In genomic region chr12:30912048-30912381, GRCm38 (mm10) we compare ENCODE assay signal across 8 mouse cellular contexts. TPM values are rescaled to one million over a fixed set of nuclear protein-coding genes. Genes with fewer than 3 reads are reported as not detected.
A peak's percentile ranks its signal among the peaks of the same experiment; 100 is the strongest.
DNase-seq lines count a peak whose midpoint lies in the region; ATAC-seq and TF ChIP-seq lines count a peak whose summit lies in the region.

No protein-coding gene starts in this region.

- 0% methylated on average over 19 of the region's 19 CpGs for WGBS in heart, adult 2 months
- WGBS in limb, embryonic 13.5 days: under 1% methylated on average over 19 of the region's 19 CpGs
- under 1% methylated on average over 19 of the region's 19 CpGs for WGBS in midbrain, embryonic 11.5 days

- intact Hi-C loops in heart, adult 2 months (cut with DNase I): loop anchor here (10.0 kb wide), 1 partner anchor 443 kb away; the partner anchor contains the start of gene Dld
- intact Hi-C loops in gastrocnemius, adult 2 months (cut with DNase I): no loop called here

- no peak for TF ChIP-seq EP300 in heart, adult 2 months (IDR thresholded peaks at IDR 0.05; ENCODE audit: insufficient read depth, low read depth, low read length)

- H3K27me3 ChIP-seq in heart, adult 2 months (ENCODE audit: control insufficient read depth, insufficient read depth, low read length): no peaks in the 10 kb centered on the region
- no peaks in the 10 kb centered on the region for H3K27me3 ChIP-seq in limb, embryonic 13.5 days
- no peaks in the 10 kb centered on the region for H3K27me3 ChIP-seq in midbrain, embryonic 11.5 days (ENCODE audit: control insufficient read depth, insufficient read depth, low read length)

- ATAC-seq in limb, embryonic 13.5 days (ENCODE audit: low FRiP score, low read depth): peak; percentile 62; the same call in 1 of the 2 replicates
- no peak; the same call in 1 of the 2 replicates for ATAC-seq in midbrain, embryonic 11.5 days (ENCODE audit: low FRiP score)

- no peaks in the 10 kb centered on the region; the same call in 1 of the 2 replicates for H3K36me3 ChIP-seq in heart, adult 2 months (ENCODE audit: control insufficient read depth, insufficient read depth, low read length)
- peaks cover 7% of the 10 kb centered on the region; the same call in 1 of the 2 replicates for H3K36me3 ChIP-seq in limb, embryonic 13.5 days
- H3K36me3 ChIP-seq in midbrain, embryonic 11.5 days (ENCODE audit: control insufficient read depth, insufficient read depth, low read length): no peaks in the 10 kb centered on the region

- peak overlapping the region; percentile 80 for H3K9ac ChIP-seq in heart, adult 2 months (ENCODE audit: low read depth, low read length)
- peak overlapping the region; percentile 85 for H3K9ac ChIP-seq in limb, embryonic 13.5 days
- H3K9ac ChIP-seq in midbrain, embryonic 11.5 days (ENCODE audit: low read length): peak overlapping the region; percentile 86

- H3K27ac ChIP-seq in heart, adult 2 months: peak overlapping the region; percentile 69
- H3K27ac ChIP-seq in gastrocnemius, adult 2 months: peak overlapping the region; percentile 90
- H3K27ac ChIP-seq in limb, embryonic 13.5 days: no peak overlapping the region
- H3K27ac ChIP-seq in midbrain, embryonic 11.5 days (ENCODE audit: low read depth, low read length): no peak overlapping the region

- H3K79me2 ChIP-seq in heart, adult 2 months (replicated peaks; ENCODE audit: control insufficient read depth, insufficient read depth, low read length): no peaks in the 10 kb centered on the region

- TF ChIP-seq POLR2A in heart, adult 2 months (IDR thresholded peaks at IDR 0.05; ENCODE audit: insufficient read depth, low read depth, low read length): no peak

- peak overlapping the region; percentile 96 for H3K4me3 ChIP-seq in heart, adult 2 months
- H3K4me3 ChIP-seq in gastrocnemius, adult 2 months: peak overlapping the region; percentile 90
- H3K4me3 ChIP-seq in limb, embryonic 13.5 days: peak overlapping the region; percentile 69
- H3K4me3 ChIP-seq in midbrain, embryonic 11.5 days (ENCODE audit: low read depth, low read length): peak overlapping the region; percentile 49

- peaks cover 1% of the 10 kb centered on the region; the same call in 1 of the 2 replicates for H3K4me1 ChIP-seq in heart, adult 2 months (ENCODE audit: control insufficient read depth, insufficient read depth, low read length)
- peaks cover 22% of the 10 kb centered on the region for H3K4me1 ChIP-seq in limb, embryonic 13.5 days
- H3K4me1 ChIP-seq in midbrain, embryonic 11.5 days (ENCODE audit: control insufficient read depth, insufficient read depth, low read length): peaks cover 6% of the 10 kb centered on the region; the same call in 1 of the 2 replicates

- no peak for TF ChIP-seq CTCF in heart, adult 2 months (IDR thresholded peaks at IDR 0.05)
- TF ChIP-seq CTCF in gastrocnemius, adult 2 months (IDR thresholded peaks at IDR 0.05): no peak

- peak overlapping the region; percentile 93 for H3K4me2 ChIP-seq in limb, embryonic 13.5 days (replicated peaks)
- H3K4me2 ChIP-seq in midbrain, embryonic 11.5 days: peak overlapping the region; percentile 75

- DNase-seq in heart, adult 2 months: peak in 1 of 2 experiments; percentile 41
- DNase-seq in heart, postnatal 4 days: no peak
- DNase-seq in cerebellum, postnatal 25 days: peak; percentile 68 to 70
- peak; percentile 38 for DNase-seq in gastrocnemius, adult 2 months
- peak; percentile 87 for DNase-seq in kidney, adult 11 months
- DNase-seq in midbrain, embryonic 11.5 days (ENCODE audit: low spot score, missing footprints): no peak
- peak; percentile 32 to 49 for DNase-seq in spleen, postnatal 36 days (ENCODE audit: low spot score in 2 of 2)

- H3K9me3 ChIP-seq in limb, embryonic 13.5 days: no peaks in the 10 kb centered on the region
- no peaks in the 10 kb centered on the region for H3K9me3 ChIP-seq in midbrain, embryonic 11.5 days (ENCODE audit: control insufficient read depth, low read length)

RNA-seq across cellular contexts. Expression of gene Sh3yl1, which starts 0.5 kb away (rescaled TPM):
- total RNA-seq in heart, adult 2 months (2021): 1 to 10 TPM; 1.5 to 2.0 TPM
- 0.82 and 0.88 TPM in 2 replicates for polyA plus RNA-seq in heart, adult 2 months (2012; rRNA removed)
- total RNA-seq in heart, postnatal 4 days (2021): 1 to 10 TPM; 2.1 to 2.4 TPM
- total RNA-seq in gastrocnemius, adult 2 months (2021): under 1 TPM; 0.84 to 0.89 TPM
- polyA plus RNA-seq in limb, embryonic 13.5 days (2015; fragmentation: Nextera tagmentation; extraction: Ambion mirVana): 14.5 TPM in 2 replicates
- 21.5 and 21.8 TPM in 2 replicates for polyA plus RNA-seq in midbrain, embryonic 11.5 days (2014; fragmentation: Nextera tagmentation; extraction: Ambion mirVana)

RNA-seq across cellular contexts. Expression of gene Acp1, which starts 0.6 kb away (rescaled TPM):
- 10 to 100 TPM; 29.4 to 31.6 TPM for total RNA-seq in heart, adult 2 months (2021)
- 4.7 and 8.6 TPM in 2 replicates for polyA plus RNA-seq in heart, adult 2 months (2012; rRNA removed)
- total RNA-seq in heart, postnatal 4 days (2021): 10 to 100 TPM; 46.9 to 49.4 TPM
- total RNA-seq in gastrocnemius, adult 2 months (2021): 10 to 100 TPM; 34.8 to 37.6 TPM
- 172 and 187 TPM in 2 replicates for polyA plus RNA-seq in limb, embryonic 13.5 days (2015; fragmentation: Nextera tagmentation; extraction: Ambion mirVana)
- polyA plus RNA-seq in midbrain, embryonic 11.5 days (2014; fragmentation: Nextera tagmentation; extraction: Ambion mirVana): 203 and 222 TPM in 2 replicates

RNA-seq across cellular contexts. Expression of gene Alkal2, which starts 27.9 kb away (rescaled TPM):
- 1 to 10 TPM in 1 of 2 experiments, under 1 TPM in 1; 0.73 to 1.8 TPM for total RNA-seq in heart, adult 2 months (2021)
- 0.47 and 0.70 TPM in 2 replicates for polyA plus RNA-seq in heart, adult 2 months (2012; rRNA removed)
- total RNA-seq in heart, postnatal 4 days (2021): not detected
- 1 to 10 TPM in 1 of 2 experiments, under 1 TPM in 1; 0.59 to 1.6 TPM for total RNA-seq in gastrocnemius, adult 2 months (2021)
- 1.6 and 3.6 TPM in 2 replicates for polyA plus RNA-seq in limb, embryonic 13.5 days (2015; fragmentation: Nextera tagmentation; extraction: Ambion mirVana)
- 0.15 and 0.26 TPM in 2 replicates for polyA plus RNA-seq in midbrain, embryonic 11.5 days (2014; fragmentation: Nextera tagmentation; extraction: Ambion mirVana)

Comparison
In these comparisons a context has a peak if more than half of its experiments do, and no peak if none do; other contexts are left out.
1. DNase-seq: peak in cerebellum, postnatal 25 days (2 of 2), gastrocnemius, adult 2 months (single experiment), kidney, adult 11 months (single experiment) and spleen, postnatal 36 days (2 of 2); none in heart, postnatal 4 days (single experiment) and midbrain, embryonic 11.5 days (single experiment).
2. H3K27ac ChIP-seq: peak in heart, adult 2 months (single experiment) and gastrocnemius, adult 2 months (single experiment); none in limb, embryonic 13.5 days (single experiment) and midbrain, embryonic 11.5 days (single experiment).
3. Peak in every context shown above with its lines, with median percentiles within 50 percentile points of each other: H3K4me3 ChIP-seq and H3K9ac ChIP-seq.